Mouse (Mus musculus) embryonic facial prominence, embryonic 14.5 days (tissue): Measurements from ENCODE around the gene Txlnb. TPM values are rescaled to one million over a fixed set of nuclear protein-coding genes. Genes with fewer than 3 reads are reported as not detected.
"Not testable (repeated sequence)": the region's sequence is repeated elsewhere in the genome, so short reads cannot be mapped to it uniquely, and the experiment has no call there.

Experiments
- ATAC-seq: fragments of 200-750 bp; cut with Nextera tagmentation; 2 replicates; pipeline ENCODE4 v1.8.0; 2017; ENCODE audit warnings: low read depth, moderate number of reproducible peaks, moderate TSS enrichment
- DNase-seq: peaks from one replicate; pipeline ENCODE4 v3.0.0-alpha.2; 2015; ENCODE audit warnings: low spot score
- H3K27ac ChIP-seq: fragments of 300-500 bp; sonication (generic); replicated peaks from 2 replicates; pipeline ENCODE4 v1.5.1; 2014; ENCODE audit warnings: low read depth, mild to moderate bottlenecking, low read length, moderate library complexity
- H3K27me3 ChIP-seq: fragments of 300-500 bp; sonication (generic); replicated peaks from 2 replicates; pipeline ENCODE4 v1.6.1; 2014; ENCODE audit warnings: low read length; ENCODE audit not compliant: control insufficient read depth, insufficient read depth
- H3K36me3 ChIP-seq: fragments of 300-500 bp; sonication (generic); 2 replicates; pipeline ENCODE4 v1.6.1; 2014; ENCODE audit warnings: low read length, mixed read lengths; ENCODE audit not compliant: control insufficient read depth, insufficient read depth
- H3K4me1 ChIP-seq: fragments of 300-500 bp; sonication (generic); 2 replicates; pipeline ENCODE4 v1.6.1; 2014; ENCODE audit warnings: antibody characterized with exemption, low read length; ENCODE audit not compliant: control insufficient read depth, insufficient read depth
- H3K4me2 ChIP-seq: fragments of 300-500 bp; sonication (generic); 2 replicates; pipeline ENCODE4 v1.6.1; 2014; ENCODE audit warnings: low read depth, mild to moderate bottlenecking, low read length, moderate library complexity, mixed read lengths
- H3K4me3 ChIP-seq: fragments of 300-500 bp; sonication (generic); 2 replicates; pipeline ENCODE4 v1.5.1; 2014; ENCODE audit warnings: low read depth, mild to moderate bottlenecking, low read length
- H3K9ac ChIP-seq: fragments of 300-500 bp; sonication (generic); 2 replicates; pipeline ENCODE4 v1.6.1; 2014; ENCODE audit warnings: low read depth, mild to moderate bottlenecking, low read length, moderate library complexity, mixed read lengths
- H3K9me3 ChIP-seq: fragments of 300-500 bp; sonication (generic); 2 replicates; pipeline ENCODE4 v1.6.1; 2016; ENCODE audit warnings: low read length; ENCODE audit not compliant: control insufficient read depth
- WGBS: fragments of 180-500 bp; shearing (Covaris S2); extraction: QIAGEN DNeasy Blood & Tissue Kit; methylation state at CpG from one replicate; pipeline ENCODE4 v1.1.7; 2014; 5-methylcytosine and 5-hydroxymethylcytosine counted together
- polyA plus RNA-seq: library from polyadenylated mRNA; unstranded; fragments of >200 nt; fragmentation: Nextera tagmentation; extraction: Ambion mirVana; gene quantifications from 2 replicates; pipeline ENCODE4 v1.2.1, GENCODE M21; 2014

Txlnb gene
- polyA plus RNA-seq, 1 experiment from 2014 or later = 8.2 TPM

- Histone ChIP-seq H3K9ac (no peak overlapping the region), H3K9me3 (no peaks in the 10 kb centered on the region), H3K4me3 (no peak overlapping the region), H3K27ac (no peak overlapping the region), H3K4me2 (no peak overlapping the region), H3K36me3 (no peaks in the 10 kb centered on the region), H3K4me1 (0 out of 2 replicates have a peak, but pooled peaks cover 3% of the 10 kb centered on the region), H3K27me3 (no peaks in the 10 kb centered on the region)
- WGBS = 82% methylated on average over 3 of the region's 3 CpGs
- DNase-seq (no peak), ATAC-seq (no peak)
Observed at GRCm38 (mm10) chr10:17774366-17774765, 21.7 kb upstream of the Txlnb start.

- H3K9me3 ChIP-seq = no peaks in the 10 kb centered on the region
- no peak overlapping the region for H3K4me2 ChIP-seq
- H3K27ac ChIP-seq = no peak overlapping the region
- DNase-seq = peak; percentile 62
- no peaks in the 10 kb centered on the region for H3K36me3 ChIP-seq
- 0 out of 2 replicates have a peak, but pooled peaks cover 3% of the 10 kb centered on the region for H3K4me1 ChIP-seq
- 34% methylated on average over 4 of the region's 4 CpGs for WGBS
- ATAC-seq = no peak
- H3K4me3 ChIP-seq = no peak overlapping the region
- no peaks in the 10 kb centered on the region for H3K27me3 ChIP-seq
- no peak overlapping the region for H3K9ac ChIP-seq
Observed at GRCm38 (mm10) chr10:17775079-17775478, 20.9 kb upstream of the Txlnb start.

GRCm38 (mm10) chr10:17776684-17777083 lies 19.3 kb upstream of the Txlnb start:
- H3K9ac ChIP-seq, H3K9me3 ChIP-seq, H3K4me1 ChIP-seq, H3K4me3 ChIP-seq, H3K4me2 ChIP-seq, H3K27ac ChIP-seq, DNase-seq, H3K27me3 ChIP-seq, H3K36me3 ChIP-seq, ATAC-seq: not testable (repeated sequence)
- WGBS = 66% methylated on average over 4 of the region's 4 CpGs

GRCm38 (mm10) chr10:17786771-17787170 lies 9.3 kb upstream of the Txlnb start:
- H3K4me1 ChIP-seq = no peaks in the 10 kb centered on the region
- H3K4me2 ChIP-seq = no peak overlapping the region
- ATAC-seq (no peak), DNase-seq (peak; percentile 60)
- H3K27ac ChIP-seq = no peak overlapping the region
- no peaks in the 10 kb centered on the region for H3K36me3 ChIP-seq
- H3K27me3 ChIP-seq = no peaks in the 10 kb centered on the region
- no peak overlapping the region for H3K4me3 ChIP-seq
- no peak overlapping the region for H3K9ac ChIP-seq
- H3K9me3 ChIP-seq = no peaks in the 10 kb centered on the region
- WGBS = 29% methylated on average over 3 of the region's 3 CpGs

GRCm38 (mm10) chr10:17787938-17788337 lies 8.1 kb upstream of the Txlnb start:
- Histone ChIP-seq H3K9ac (no peak overlapping the region), H3K27ac (no peak overlapping the region), H3K4me3 (no peak overlapping the region), H3K9me3 (no peaks in the 10 kb centered on the region), H3K4me2 (no peak overlapping the region), H3K27me3 (no peaks in the 10 kb centered on the region), H3K4me1 (no peaks in the 10 kb centered on the region), H3K36me3 (no peaks in the 10 kb centered on the region)
- DNase-seq = no peak
- no peak for ATAC-seq
- WGBS = 49% methylated on average over 1 of the region's 1 CpGs

GRCm38 (mm10) chr10:17788347-17788746 lies 7.7 kb upstream of the Txlnb start:
- no peaks in the 10 kb centered on the region for H3K27me3 ChIP-seq
- H3K36me3 ChIP-seq = no peaks in the 10 kb centered on the region
- H3K4me2 ChIP-seq = no peak overlapping the region
- 81% methylated on average over 4 of the region's 4 CpGs for WGBS
- H3K9me3 ChIP-seq = no peaks in the 10 kb centered on the region
- H3K4me3 ChIP-seq = no peak overlapping the region
- DNase-seq (no peak), ATAC-seq (no peak)
- H3K27ac ChIP-seq = no peak overlapping the region
- no peaks in the 10 kb centered on the region for H3K4me1 ChIP-seq
- no peak overlapping the region for H3K9ac ChIP-seq

GRCm38 (mm10) chr10:17793926-17794325 lies 2.1 kb upstream of the Txlnb start:
- Histone ChIP-seq H3K36me3 (no peaks in the 10 kb centered on the region), H3K4me3 (no peak overlapping the region), H3K9ac (no peak overlapping the region), H3K4me1 (peaks cover 22% of the 10 kb centered on the region), H3K27me3 (no peaks in the 10 kb centered on the region), H3K9me3 (no peaks in the 10 kb centered on the region), H3K4me2 (no peak overlapping the region), H3K27ac (no peak overlapping the region)
- peak; percentile 65 for DNase-seq
- ATAC-seq = no peak
- WGBS = 70% methylated on average over 5 of the region's 5 CpGs

- Histone ChIP-seq H3K4me2 (no peak overlapping the region), H3K4me1 (peaks cover 22% of the 10 kb centered on the region), H3K4me3 (no peak overlapping the region), H3K9ac (no peak overlapping the region), H3K9me3 (no peaks in the 10 kb centered on the region), H3K27me3 (no peaks in the 10 kb centered on the region), H3K36me3 (no peaks in the 10 kb centered on the region), H3K27ac (no peak overlapping the region)
- ATAC-seq (no peak), DNase-seq (no peak)
- 86% methylated on average over 5 of the region's 5 CpGs for WGBS
Observed at GRCm38 (mm10) chr10:17794443-17794842, 1.6 kb upstream of the Txlnb start.

- no peak overlapping the region for H3K9ac ChIP-seq
- no peak for DNase-seq
- peak overlapping the region; percentile 91; the same call in 1 of the 2 replicates for H3K27ac ChIP-seq
- H3K9me3 ChIP-seq = no peaks in the 10 kb centered on the region
- H3K4me2 ChIP-seq = peak overlapping the region; percentile 58; the same call in 1 of the 2 replicates
- ATAC-seq = no peak
- H3K4me1 ChIP-seq = peaks cover 22% of the 10 kb centered on the region
- no peaks in the 10 kb centered on the region for H3K27me3 ChIP-seq
- WGBS = 74% methylated on average over 4 of the region's 4 CpGs
- no peak overlapping the region for H3K4me3 ChIP-seq
- no peaks in the 10 kb centered on the region for H3K36me3 ChIP-seq
Observed at GRCm38 (mm10) chr10:17795227-17795626, 799 bp upstream of the Txlnb start.
